Mouse (Mus musculus): ENCODE results near the gene Lgals3.

Gene Lgals3

GRCm38 (mm10) chr14:47432987-47433386, 65.4 kb downstream of the Lgals3 start:
- no peak for DNase-seq (ENCODE audit: low spot score)
